ENCODE assay signal across 8 mouse cellular contexts in the genomic region with DNA sequence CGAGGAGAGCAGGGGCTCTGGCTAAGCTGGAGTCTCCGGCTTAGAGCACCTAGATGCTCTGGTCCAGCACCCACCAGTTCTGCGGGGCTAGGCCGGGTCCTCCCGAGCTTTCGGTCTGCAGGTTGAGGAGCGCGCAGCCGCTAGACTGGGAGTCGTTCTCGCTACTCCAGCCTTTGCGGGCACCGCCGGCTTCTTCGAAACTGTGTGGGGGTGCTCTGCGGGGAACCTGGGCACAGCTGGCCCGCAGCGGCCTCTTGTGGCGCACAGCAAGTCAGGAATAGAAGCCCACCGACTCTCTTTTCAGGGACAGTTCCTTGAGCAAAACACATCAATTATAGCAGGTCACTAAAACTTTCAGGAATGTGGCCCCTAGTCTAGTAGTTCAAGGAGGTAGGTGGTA. TPM values are rescaled to one million over a fixed set of nuclear protein-coding genes. Genes with fewer than 3 reads are reported as not detected.
DNase-seq lines count a peak whose midpoint lies in the region; ATAC-seq and TF ChIP-seq lines count a peak whose summit lies in the region.

No protein-coding gene starts in this region.

- no peak for ATAC-seq in neural tube, embryonic 13.5 days (ENCODE audit: low read depth)

- H3K27me3 ChIP-seq in heart, embryonic 10.5 days (ENCODE audit: insufficient read depth, poor library complexity, severe bottlenecking), result peaks cover 70% of the 10 kb centered on the region
- peaks cover 75% of the 10 kb centered on the region for H3K27me3 ChIP-seq in limb, embryonic 10.5 days (ENCODE audit: low read depth, poor library complexity, severe bottlenecking)
- H3K27me3 ChIP-seq in neural tube, embryonic 13.5 days, result peaks cover 74% of the 10 kb centered on the region

- H3K4me3 ChIP-seq in heart, embryonic 10.5 days, result peak overlapping the region; percentile 61
- H3K4me3 ChIP-seq in ES-E14 (ENCODE audit: insufficient read depth in 1 of 2, low read depth in 1 of 2, low read length in 2 of 2, poor library complexity in 1 of 2, severe bottlenecking in 1 of 2), result peak overlapping the region; percentile 34 to 35
- H3K4me3 ChIP-seq in limb, embryonic 10.5 days, result peak overlapping the region; percentile 53
- peak overlapping the region; percentile 36 for H3K4me3 ChIP-seq in neural tube, embryonic 13.5 days

- no peaks in the 10 kb centered on the region for H3K36me3 ChIP-seq in heart, embryonic 10.5 days
- H3K36me3 ChIP-seq in ES-E14 (ENCODE audit: control insufficient read depth, insufficient read depth, low read length, poor library complexity, severe bottlenecking), result no peaks in the 10 kb centered on the region
- no peaks in the 10 kb centered on the region for H3K36me3 ChIP-seq in limb, embryonic 10.5 days
- H3K36me3 ChIP-seq in neural tube, embryonic 13.5 days, result no peaks in the 10 kb centered on the region

- DNase-seq in heart, embryonic 10.5 days (ENCODE audit: low spot score), result no peak
- no peak for DNase-seq in heart, adult 18-20 months
- DNase-seq in ES-E14 (ENCODE audit: low read depth, low spot score), result no peak
- peak; percentile 66 for DNase-seq in forelimb bud, embryonic 11.5 days (ENCODE audit: low read depth, low spot score)
- DNase-seq in limb, embryonic 10.5 days (ENCODE audit: low spot score), result peak; percentile 79
- no peak for DNase-seq in cerebellum, adult 8-10 months
- DNase-seq in c-Kit-positive CD71-positive TER-119-positive erythroid progenitor cells, embryonic 14.5 days (ENCODE audit: low spot score), result no peak

- H3K9me3 ChIP-seq in heart, embryonic 10.5 days, result no peaks in the 10 kb centered on the region
- no peaks in the 10 kb centered on the region for H3K9me3 ChIP-seq in ES-E14 (ENCODE audit: control insufficient read depth, insufficient read depth, low read depth, low read length)
- H3K9me3 ChIP-seq in limb, embryonic 10.5 days (replicated peaks), result no peaks in the 10 kb centered on the region
- no peaks in the 10 kb centered on the region for H3K9me3 ChIP-seq in neural tube, embryonic 13.5 days

- H3K27ac ChIP-seq in heart, embryonic 10.5 days, result peak overlapping the region; percentile 52; the same call in 1 of the 2 replicates
- no peak overlapping the region for H3K27ac ChIP-seq in ES-E14 (ENCODE audit: insufficient read depth, low read depth, low read length, poor library complexity, severe bottlenecking)
- peak overlapping the region; percentile 65 for H3K27ac ChIP-seq in limb, embryonic 10.5 days
- no peak overlapping the region for H3K27ac ChIP-seq in neural tube, embryonic 13.5 days (replicated peaks)

- H3K9ac ChIP-seq in ES-E14 (ENCODE audit: insufficient read depth, low read depth, low read length, poor library complexity, severe bottlenecking), result no peak overlapping the region
- H3K9ac ChIP-seq in neural tube, embryonic 13.5 days, result peak overlapping the region; percentile 56

- 2% methylated on average over 20 of the region's 20 CpGs for WGBS in heart, embryonic 10.5 days
- WGBS in limb, embryonic 10.5 days, result under 1% methylated on average over 20 of the region's 20 CpGs
- 1% methylated on average over 20 of the region's 20 CpGs for WGBS in neural tube, embryonic 13.5 days

- in situ Hi-C loops in ES-E14 (cut with MboI; ENCODE audit: low sequenced_read_pairs in 2 of 2, unreplicated experiment in 2 of 2), result loop anchor here in 1 of 2 experiments (10.0 kb wide), 1 partner anchor 277 kb away; a partner anchor contains a TSS

- peak overlapping the region; percentile 63 for H3K4me2 ChIP-seq in neural tube, embryonic 13.5 days

- peaks cover 42% of the 10 kb centered on the region for H3K4me1 ChIP-seq in heart, embryonic 10.5 days
- peaks cover 2 to 10% of the 10 kb centered on the region in 2 experiments; a peak in 3 of 4 replicates for H3K4me1 ChIP-seq in ES-E14 (ENCODE audit: control insufficient read depth in 2 of 2, insufficient read depth in 2 of 2, low read length in 2 of 2, poor library complexity in 1 of 2)
- peaks cover 54% of the 10 kb centered on the region for H3K4me1 ChIP-seq in limb, embryonic 10.5 days
- H3K4me1 ChIP-seq in neural tube, embryonic 13.5 days (replicated peaks), result peaks cover 29% of the 10 kb centered on the region

TF ChIP-seq in ES-E14, 5 proteins besides CTCF, POLR2A, EP300 and RAD21:
- TF ChIP-seq ZC3H11A (IDR thresholded peaks at IDR 0.05; ENCODE audit: borderline replicate concordance, low read depth, low read length), result no peak
- no peak for TF ChIP-seq ZNF384 (IDR thresholded peaks at IDR 0.05; ENCODE audit: low read depth, low read length)
- no peak for TF ChIP-seq MAFK (IDR thresholded peaks at IDR 0.05; ENCODE audit: insufficient read depth, low read depth, low read length)
- TF ChIP-seq HCFC1 (IDR thresholded peaks at IDR 0.05; ENCODE audit: borderline replicate concordance, insufficient read depth, low read length), result no peak
- TF ChIP-seq CHD2 (IDR thresholded peaks at IDR 0.05; ENCODE audit: low read depth, low read length), result no peak

RNA-seq across cellular contexts. Expression of a gene that starts 3.5 kb away (rescaled TPM):
- 19.9 and 44.8 TPM in 2 replicates for polyA plus RNA-seq in heart, embryonic 10.5 days (2016; fragmentation: Nextera tagmentation; extraction: Ambion mirVana)
- 10 to 100 TPM; 20.5 to 21.1 TPM for total RNA-seq in heart, adult 18-20 months (2021)
- total RNA-seq in ES-E14 (2012; rRNA removed), result 25.7 and 49.6 TPM in 2 replicates
- polyA plus RNA-seq in limb, embryonic 10.5 days (2016; fragmentation: Nextera tagmentation; extraction: Ambion mirVana), result 2.5 and 3.2 TPM in 2 replicates
- 1.5 and 1.9 TPM in 2 replicates for polyA plus RNA-seq in neural tube, embryonic 13.5 days (2015; fragmentation: Nextera tagmentation; extraction: Ambion mirVana)

RNA-seq across cellular contexts. Expression of a gene that starts 4.3 kb away (rescaled TPM):
- 0.70 and 1.4 TPM in 2 replicates for polyA plus RNA-seq in heart, embryonic 10.5 days (2016; fragmentation: Nextera tagmentation; extraction: Ambion mirVana)
- 1 to 10 TPM; 1.4 to 1.5 TPM for total RNA-seq in heart, adult 18-20 months (2021)
- 0.13 and 0.16 TPM in 2 replicates for total RNA-seq in ES-E14 (2012; rRNA removed)
- polyA plus RNA-seq in limb, embryonic 10.5 days (2016; fragmentation: Nextera tagmentation; extraction: Ambion mirVana), result 0.18 and 0.20 TPM in 2 replicates
- not detected in 2 replicates for polyA plus RNA-seq in neural tube, embryonic 13.5 days (2015; fragmentation: Nextera tagmentation; extraction: Ambion mirVana)

RNA-seq across cellular contexts. Expression of a gene that starts 10.8 kb away (rescaled TPM):
- polyA plus RNA-seq in heart, embryonic 10.5 days (2016; fragmentation: Nextera tagmentation; extraction: Ambion mirVana), result 243 and 267 TPM in 2 replicates
- total RNA-seq in heart, adult 18-20 months (2021), result 10 to 100 TPM; 75.2 to 84.3 TPM
- 70.9 and 99.9 TPM in 2 replicates for total RNA-seq in ES-E14 (2012; rRNA removed)
- 132 and 145 TPM in 2 replicates for polyA plus RNA-seq in limb, embryonic 10.5 days (2016; fragmentation: Nextera tagmentation; extraction: Ambion mirVana)
- 82.9 and 83.0 TPM in 2 replicates for polyA plus RNA-seq in neural tube, embryonic 13.5 days (2015; fragmentation: Nextera tagmentation; extraction: Ambion mirVana)

RNA-seq across cellular contexts. Expression of a gene that starts 41.0 kb away (rescaled TPM):
- 42.2 and 54.0 TPM in 2 replicates for polyA plus RNA-seq in heart, embryonic 10.5 days (2016; fragmentation: Nextera tagmentation; extraction: Ambion mirVana)
- total RNA-seq in heart, adult 18-20 months (2021), result 1 to 10 TPM; 6.2 TPM
- 37.5 and 55.5 TPM in 2 replicates for total RNA-seq in ES-E14 (2012; rRNA removed)
- polyA plus RNA-seq in limb, embryonic 10.5 days (2016; fragmentation: Nextera tagmentation; extraction: Ambion mirVana), result 53.4 and 71.0 TPM in 2 replicates
- 13.4 and 13.8 TPM in 2 replicates for polyA plus RNA-seq in neural tube, embryonic 13.5 days (2015; fragmentation: Nextera tagmentation; extraction: Ambion mirVana)

Comparison
In these comparisons a context has a peak if more than half of its experiments do, and no peak if none do; other contexts are left out.
1. DNase-seq: peak in forelimb bud, embryonic 11.5 days (single experiment) and limb, embryonic 10.5 days (single experiment); none in heart, embryonic 10.5 days (single experiment), heart, adult 18-20 months (0 of 2), ES-E14 (single experiment), cerebellum, adult 8-10 months (single experiment) and c-Kit-positive CD71-positive TER-119-positive erythroid progenitor cells, embryonic 14.5 days (single experiment).
2. H3K27ac ChIP-seq: peak in heart, embryonic 10.5 days (single experiment) and limb, embryonic 10.5 days (single experiment); none in ES-E14 (single experiment) and neural tube, embryonic 13.5 days (single experiment).
3. Peak in every context shown above with its lines, with median percentiles within 50 percentile points of each other: H3K4me3 ChIP-seq.